19 mouse cellular contexts compared by ENCODE assay signal in the genomic region with DNA sequence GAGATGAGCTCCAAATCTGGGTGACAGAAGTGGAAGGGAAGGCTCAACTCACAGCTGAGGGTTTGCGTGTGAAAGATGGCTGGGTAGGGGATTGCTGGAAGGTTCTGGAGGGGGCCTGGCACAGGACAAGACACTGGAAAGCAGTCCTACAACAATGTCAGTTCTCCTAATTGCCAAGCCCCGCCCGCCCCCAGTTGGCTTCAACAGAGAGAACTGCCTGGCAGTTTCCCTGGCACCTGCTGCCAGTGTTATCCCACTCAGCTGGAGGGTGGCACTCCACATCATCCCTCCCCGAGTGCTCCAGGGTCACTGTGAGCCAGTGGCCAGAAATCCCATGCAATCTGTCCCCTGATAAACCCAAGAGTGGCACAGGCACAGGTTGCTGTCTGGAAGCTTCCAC. TPM values are rescaled to one million over a fixed set of nuclear protein-coding genes. Genes with fewer than 3 reads are reported as not detected.
DNase-seq lines count a peak whose midpoint lies in the region; ATAC-seq and TF ChIP-seq lines count a peak whose summit lies in the region.
"Had no signal": no experiment of that assay in that cellular context is flagged by ENCODE, and none has a peak within 500 bp of the region (broad histone marks: within the 10 kb centered on the region; RNA-seq: fewer than 3 reads in every experiment).

No protein-coding gene starts in this region.

- DNase-seq in hindbrain, postnatal 0 days (ENCODE audit: low spot score): peak; percentile 37
- peak; percentile 41 to 48 for DNase-seq in layer of hippocampus, postnatal 36 days
- no peak for DNase-seq in layer of hippocampus, adult 8-10 months (ENCODE audit: low spot score in 2 of 2)
- peak; percentile 59 for DNase-seq in brain, embryonic 14.5 days (ENCODE audit: low read depth)
- DNase-seq in lung, postnatal 0 days (ENCODE audit: low spot score): no peak
- DNase-seq: adrenal gland, adult 2 months; adrenal gland, postnatal 25 days; cerebellum, adult 11 months; heart, adult 18-20 months; heart, postnatal 10 days; heart, postnatal 4 days had no signal

- no peak for TF ChIP-seq POLR2A in brain, embryonic 14.5 days (IDR thresholded peaks at IDR 0.05; ENCODE audit: borderline replicate concordance, extremely low read depth, insufficient read depth, insufficient read length, poor library complexity, severe bottlenecking)

- H3K4me1 ChIP-seq in forebrain, embryonic 16.5 days (replicated peaks; ENCODE audit: control insufficient read depth, insufficient read depth, low read length): peaks cover 36% of the 10 kb centered on the region
- H3K4me1 ChIP-seq in forebrain, embryonic 12.5 days: peaks cover 44% of the 10 kb centered on the region
- H3K4me1 ChIP-seq in hindbrain, postnatal 0 days (ENCODE audit: insufficient read depth, low read length): no peaks in the 10 kb centered on the region; the same call in 1 of the 2 replicates
- peaks cover 36% of the 10 kb centered on the region for H3K4me1 ChIP-seq in hindbrain, embryonic 13.5 days (replicated peaks)
- H3K4me1 ChIP-seq in lung, postnatal 0 days (ENCODE audit: insufficient read depth, low read depth, low read length): no peaks in the 10 kb centered on the region
- H3K4me1 ChIP-seq: heart, embryonic 10.5 days; intestine, embryonic 15.5 days had no signal

- TF ChIP-seq CTCF in hindbrain, postnatal 0 days (IDR thresholded peaks at IDR 0.05; ENCODE audit: low read depth): no peak
- no peak for TF ChIP-seq CTCF in brain, embryonic 14.5 days (IDR thresholded peaks at IDR 0.05; ENCODE audit: borderline replicate concordance, extremely low read depth, insufficient read depth, insufficient read length)
- TF ChIP-seq CTCF in lung, postnatal 0 days (IDR thresholded peaks at IDR 0.05): no peak

- H3K27me3 ChIP-seq in forebrain, embryonic 16.5 days (replicated peaks; ENCODE audit: control insufficient read depth, insufficient read depth, low read length): 0 out of 2 replicates have a peak, but pooled peaks cover 2% of the 10 kb centered on the region
- H3K27me3 ChIP-seq in forebrain, embryonic 12.5 days: peaks cover 75% of the 10 kb centered on the region
- no peaks in the 10 kb centered on the region for H3K27me3 ChIP-seq in hindbrain, postnatal 0 days (ENCODE audit: insufficient read depth, low read length)
- H3K27me3 ChIP-seq in hindbrain, embryonic 13.5 days: 0 out of 2 replicates have a peak, but pooled peaks cover 9% of the 10 kb centered on the region
- no peaks in the 10 kb centered on the region for H3K27me3 ChIP-seq in lung, postnatal 0 days (replicated peaks; ENCODE audit: insufficient read depth, low read length)
- H3K27me3 ChIP-seq: embryonic facial prominence, embryonic 13.5 days; hindbrain, embryonic 12.5 days; intestine, embryonic 15.5 days had no signal

- no peak overlapping the region for H3K4me3 ChIP-seq in forebrain, embryonic 16.5 days (replicated peaks; ENCODE audit: low read length)
- no peak overlapping the region for H3K4me3 ChIP-seq in forebrain, embryonic 12.5 days (replicated peaks)
- no peak overlapping the region for H3K4me3 ChIP-seq in hindbrain, postnatal 0 days (ENCODE audit: low read length)
- no peak overlapping the region for H3K4me3 ChIP-seq in hindbrain, embryonic 13.5 days
- no peak overlapping the region for H3K4me3 ChIP-seq in lung, postnatal 0 days (ENCODE audit: low read depth, low read length)
- H3K4me3 ChIP-seq: embryonic facial prominence, embryonic 13.5 days; heart, embryonic 10.5 days; hindbrain, embryonic 12.5 days; intestine, embryonic 15.5 days had no signal

- WGBS in forebrain, embryonic 16.5 days: 58% methylated on average over 4 of the region's 4 CpGs
- 92% methylated on average over 4 of the region's 4 CpGs for whole genome bisulfite sequencing in forebrain, embryonic 12.5 days
- 58% methylated on average over 4 of the region's 4 CpGs for WGBS in hindbrain, postnatal 0 days
- WGBS in hindbrain, embryonic 13.5 days: 87% methylated on average over 4 of the region's 4 CpGs
- 82% methylated on average over 4 of the region's 4 CpGs for WGBS in lung, postnatal 0 days

- no peaks in the 10 kb centered on the region for H3K9me3 ChIP-seq in forebrain, embryonic 16.5 days (ENCODE audit: control insufficient read depth, low read length)
- H3K9me3 ChIP-seq in forebrain, embryonic 12.5 days: 0 out of 2 replicates have a peak, but pooled peaks cover 3% of the 10 kb centered on the region
- H3K9me3 ChIP-seq in hindbrain, postnatal 0 days (ENCODE audit: low read length): no peaks in the 10 kb centered on the region
- H3K9me3 ChIP-seq in hindbrain, embryonic 13.5 days: 0 out of 2 replicates have a peak, but pooled peaks cover 2% of the 10 kb centered on the region
- H3K9me3 ChIP-seq in lung, postnatal 0 days (ENCODE audit: low read length): no peaks in the 10 kb centered on the region
- H3K9me3 ChIP-seq: embryonic facial prominence, embryonic 13.5 days; heart, embryonic 10.5 days; hindbrain, embryonic 12.5 days; intestine, embryonic 15.5 days had no signal

- H3K27ac ChIP-seq in forebrain, embryonic 16.5 days (ENCODE audit: low read length): no peak overlapping the region
- no peak overlapping the region for H3K27ac ChIP-seq in forebrain, embryonic 12.5 days
- no peak overlapping the region for H3K27ac ChIP-seq in hindbrain, postnatal 0 days
- no peak overlapping the region for H3K27ac ChIP-seq in hindbrain, embryonic 13.5 days
- no peak overlapping the region for H3K27ac ChIP-seq in lung, postnatal 0 days (ENCODE audit: low read length)
- H3K27ac ChIP-seq: embryonic facial prominence, embryonic 13.5 days; heart, embryonic 10.5 days; hindbrain, embryonic 12.5 days; intestine, embryonic 15.5 days had no signal

- H3K36me3 ChIP-seq in forebrain, embryonic 16.5 days (ENCODE audit: control insufficient read depth, insufficient read depth): no peaks in the 10 kb centered on the region
- H3K36me3 ChIP-seq in forebrain, embryonic 12.5 days (replicated peaks): peaks cover 3% of the 10 kb centered on the region; the same call in 1 of the 2 replicates
- no peaks in the 10 kb centered on the region for H3K36me3 ChIP-seq in hindbrain, postnatal 0 days (ENCODE audit: insufficient read depth, low read length)
- H3K36me3 ChIP-seq in hindbrain, embryonic 13.5 days: no peaks in the 10 kb centered on the region
- H3K36me3 ChIP-seq in lung, postnatal 0 days (ENCODE audit: insufficient read depth, low read length): no peaks in the 10 kb centered on the region
- H3K36me3 ChIP-seq: embryonic facial prominence, embryonic 13.5 days; heart, embryonic 10.5 days; hindbrain, embryonic 12.5 days; intestine, embryonic 15.5 days had no signal

- no peak overlapping the region for H3K4me2 ChIP-seq in forebrain, embryonic 16.5 days (ENCODE audit: low read length)
- no peak overlapping the region for H3K4me2 ChIP-seq in forebrain, embryonic 12.5 days
- H3K4me2 ChIP-seq in hindbrain, postnatal 0 days (ENCODE audit: low read depth, low read length): no peak overlapping the region
- no peak overlapping the region for H3K4me2 ChIP-seq in hindbrain, embryonic 13.5 days
- no peak overlapping the region for H3K4me2 ChIP-seq in lung, postnatal 0 days (replicated peaks; ENCODE audit: low read depth, low read length)
- H3K4me2 ChIP-seq: embryonic facial prominence, embryonic 13.5 days; hindbrain, embryonic 12.5 days; intestine, embryonic 15.5 days had no signal

- no peak for TF ChIP-seq EP300 in lung, postnatal 0 days (IDR thresholded peaks at IDR 0.05)

- H3K9ac ChIP-seq in forebrain, embryonic 16.5 days (replicated peaks; ENCODE audit: low read depth, low read length): no peak overlapping the region
- H3K9ac ChIP-seq in forebrain, embryonic 12.5 days: no peak overlapping the region
- H3K9ac ChIP-seq in hindbrain, postnatal 0 days (replicated peaks; ENCODE audit: low read length): no peak overlapping the region
- no peak overlapping the region for H3K9ac ChIP-seq in hindbrain, embryonic 13.5 days
- H3K9ac ChIP-seq in lung, postnatal 0 days (replicated peaks; ENCODE audit: low read depth): no peak overlapping the region
- H3K9ac ChIP-seq: embryonic facial prominence, embryonic 13.5 days; hindbrain, embryonic 12.5 days; intestine, embryonic 15.5 days had no signal

- peak; percentile 27; the same call in 1 of the 2 replicates for ATAC-seq in forebrain, embryonic 16.5 days
- ATAC-seq in forebrain, embryonic 12.5 days (ENCODE audit: low FRiP score): no peak
- no peak for ATAC-seq in hindbrain, postnatal 0 days
- no peak for ATAC-seq in hindbrain, embryonic 13.5 days (ENCODE audit: low FRiP score)
- ATAC-seq in lung, postnatal 0 days: no peak
- ATAC-seq: forebrain, embryonic 14.5 days; intestine, embryonic 15.5 days had no signal

RNA-seq across cellular contexts. Expression of a gene that starts 23.9 kb away (rescaled TPM):
- polyA plus RNA-seq in forebrain, embryonic 16.5 days (2015; fragmentation: Nextera tagmentation; extraction: Ambion mirVana): 64.2 and 82.2 TPM in 2 replicates
- polyA plus RNA-seq in forebrain, embryonic 12.5 days (2016; fragmentation: Nextera tagmentation; extraction: Ambion mirVana): 90.6 and 119 TPM in 2 replicates
- total RNA-seq in hindbrain, postnatal 0 days (2014; rRNA removed): 53.0 and 83.8 TPM in 2 replicates
- 45.5 and 48.4 TPM in 2 replicates for polyA plus RNA-seq in hindbrain, postnatal 0 days (2015; fragmentation: Nextera tagmentation; extraction: Ambion mirVana)
- polyA plus RNA-seq in hindbrain, embryonic 13.5 days (2015; fragmentation: Nextera tagmentation; extraction: Ambion mirVana): 42.8 and 49.8 TPM in 2 replicates
- 10 to 100 TPM; 64.9 to 68.3 TPM for total RNA-seq in layer of hippocampus, postnatal 36 days (2021)
- total RNA-seq in layer of hippocampus, adult 8-10 months (2022): 10 to 100 TPM; 45.2 to 56.5 (median 52.2) TPM
- 131 and 176 TPM in 2 replicates for polyA plus RNA-seq in brain, embryonic 14.5 days (2012; rRNA removed)
- 10.0 and 10.3 TPM in 2 replicates for polyA plus RNA-seq in lung, postnatal 0 days (2015; fragmentation: Nextera tagmentation; extraction: Ambion mirVana)

Comparison
In these comparisons a context has a peak if more than half of its experiments do, and no peak if none do; other contexts are left out.
1. DNase-seq: peak in hindbrain, postnatal 0 days (single experiment), layer of hippocampus, postnatal 36 days (2 of 2) and brain, embryonic 14.5 days (single experiment); none in layer of hippocampus, adult 8-10 months (0 of 2) and lung, postnatal 0 days (single experiment).